Mouse (Mus musculus) hindbrain, postnatal 0 days (tissue): Measurements from ENCODE around the gene Vps36. TPM values are rescaled to one million over a fixed set of nuclear protein-coding genes. Genes with fewer than 3 reads are reported as not detected.

Source experiments
- ATAC-seq: fragments of 200-750 bp; cut with Nextera tagmentation; 2 replicates; pipeline ENCODE4 v1.8.0; 2017; ENCODE audit warnings: mild to moderate bottlenecking, moderate TSS enrichment, moderate library complexity
- DNase-seq: peaks from one replicate; pipeline ENCODE4 v3.0.0-alpha.2; 2015; ENCODE audit warnings: low spot score
- H3K27ac ChIP-seq: fragments of 300-500 bp; sonication (generic); 2 replicates; pipeline ENCODE4 v1.5.1; 2014; ENCODE audit warnings: mild to moderate bottlenecking
- H3K27me3 ChIP-seq: fragments of 300-500 bp; sonication (generic); 2 replicates; pipeline ENCODE4 v1.6.1; 2014; ENCODE audit warnings: low read length, mixed read lengths; ENCODE audit not compliant: insufficient read depth
- H3K36me3 ChIP-seq: fragments of 300-500 bp; sonication (generic); 2 replicates; pipeline ENCODE4 v1.6.1; 2014; ENCODE audit warnings: low read length, mixed read lengths; ENCODE audit not compliant: insufficient read depth
- H3K4me1 ChIP-seq: fragments of 300-500 bp; sonication (generic); 2 replicates; pipeline ENCODE4 v1.6.1; 2014; ENCODE audit warnings: antibody characterized with exemption, low read length, mixed read lengths; ENCODE audit not compliant: insufficient read depth
- H3K4me2 ChIP-seq: fragments of 300-500 bp; sonication (generic); 2 replicates; pipeline ENCODE4 v1.6.1; 2014; ENCODE audit warnings: low read depth, mild to moderate bottlenecking, low read length, moderate library complexity, mixed read lengths
- H3K4me3 ChIP-seq: fragments of 300-500 bp; sonication (generic); 2 replicates; pipeline ENCODE4 v1.5.1; 2014; ENCODE audit warnings: low read length
- H3K9ac ChIP-seq: fragments of 300-500 bp; sonication (generic); replicated peaks from 2 replicates; pipeline ENCODE4 v1.6.1; 2014; ENCODE audit warnings: mild to moderate bottlenecking, low read length, moderate library complexity, mixed read lengths
- H3K9me3 ChIP-seq: fragments of 300-500 bp; sonication (generic); 2 replicates; pipeline ENCODE4 v1.6.1; 2016; ENCODE audit warnings: low read length, mixed read lengths
- CTCF ChIP-seq: IDR thresholded peaks from 2 replicates; pipeline ENCODE4 v1.5.1; 2016; ENCODE audit warnings: antibody characterized with exemption, control low read depth, low read depth
- WGBS: fragments of 180-500 bp; shearing (Covaris S2); extraction: QIAGEN DNeasy Blood & Tissue Kit; methylation state at CpG from one replicate; pipeline ENCODE4 v1.1.7; 2014; 5-methylcytosine and 5-hydroxymethylcytosine counted together
- polyA plus RNA-seq: library from polyadenylated mRNA; unstranded; fragments of >200 nt; fragmentation: Nextera tagmentation; extraction: Ambion mirVana; gene quantifications from 2 replicates; pipeline ENCODE4 v1.2.1, GENCODE M21; 2015
- total RNA-seq: library from RNA; depleted of rRNA; stranded (reverse); fragments of >200 nt; gene quantifications from 2 replicates; pipeline ENCODE4 v1.2.3, GENCODE M21; 2014

Vps36 gene
- total and polyA plus RNA-seq, 2 experiments from 2014 or later: 29.9 to 40.3 TPM

GRCm38 (mm10) chr8:22184884-22185283 lies 7.7 kb upstream of the Vps36 start:
- TF ChIP-seq CTCF: no peak
- Histone ChIP-seq H3K4me3 (peak overlapping the region; percentile 83), H3K4me1 (no peaks in the 10 kb centered on the region), H3K9ac (peak overlapping the region; percentile 60; the same call in 1 of the 2 replicates), H3K36me3 (no peaks in the 10 kb centered on the region), H3K4me2 (peak overlapping the region; percentile 77), H3K9me3 (no peaks in the 10 kb centered on the region), H3K27me3 (no peaks in the 10 kb centered on the region), H3K27ac (peak overlapping the region; percentile 64; the same call in 1 of the 2 replicates)
- 1% methylated on average over 3 of the region's 3 CpGs for WGBS
- DNase-seq: peak; percentile 61
- ATAC-seq: peak; percentile 63

- peak within 1 kb of the TSS; percentile 60 for H3K9ac ChIP-seq
- peak within 1 kb of the TSS; percentile 64 for H3K27ac ChIP-seq
- H3K4me1 ChIP-seq: no peaks in the 10 kb centered on the region
- no peaks in the 10 kb centered on the region for H3K36me3 ChIP-seq
- H3K4me2 ChIP-seq: peak within 1 kb of the TSS; percentile 77
- no peaks in the 10 kb centered on the region for H3K9me3 ChIP-seq
- peak; percentile 95 for DNase-seq
- H3K27me3 ChIP-seq: no peaks in the 10 kb centered on the region
- ATAC-seq: peak; percentile 98
- TF ChIP-seq CTCF: no peak
- H3K4me3 ChIP-seq: peak within 1 kb of the TSS; percentile 83
- WGBS: 2% methylated on average over 62 of the region's 63 CpGs
These were observed 6.9 kb upstream of the Vps36 start, which contains the start of gene Ckap2 for GRCm38 (mm10) chr8:22185431-22186397. TSS of gene Ckap2 (minus strand) at chr8:22185819.

- ATAC-seq (no peak), DNase-seq (peak; percentile 14)
- H3K27me3 ChIP-seq: no peaks in the 10 kb centered on the region
- peaks cover 5% of the 10 kb centered on the region; the same call in 1 of the 2 replicates for H3K4me1 ChIP-seq
- H3K4me3 ChIP-seq: peak overlapping the region; percentile 83
- TF ChIP-seq CTCF: no peak
- 12% methylated on average over 12 of the region's 12 CpGs for WGBS
- H3K9me3 ChIP-seq: no peaks in the 10 kb centered on the region
- peak overlapping the region; percentile 86 for H3K4me2 ChIP-seq
- peak overlapping the region; percentile 93 for H3K9ac ChIP-seq
- H3K27ac ChIP-seq: peak overlapping the region; percentile 98
- H3K36me3 ChIP-seq: no peaks in the 10 kb centered on the region
These were observed 912 bp downstream of the Vps36 start for GRCm38 (mm10) chr8:22193432-22194010.

GRCm38 (mm10) chr8:22197914-22198313 lies 5.3 kb downstream of the Vps36 start:
- Histone ChIP-seq H3K4me2 (no peak overlapping the region), H3K27ac (no peak overlapping the region), H3K27me3 (no peaks in the 10 kb centered on the region), H3K4me3 (no peak overlapping the region), H3K9me3 (no peaks in the 10 kb centered on the region), H3K9ac (no peak overlapping the region), H3K36me3 (peaks cover 21% of the 10 kb centered on the region; the same call in 1 of the 2 replicates), H3K4me1 (peaks cover 5% of the 10 kb centered on the region; the same call in 1 of the 2 replicates)
- ATAC-seq (no peak), DNase-seq (no peak)
- no peak for TF ChIP-seq CTCF
- WGBS: 87% methylated on average over 6 of the region's 6 CpGs

DNA sequence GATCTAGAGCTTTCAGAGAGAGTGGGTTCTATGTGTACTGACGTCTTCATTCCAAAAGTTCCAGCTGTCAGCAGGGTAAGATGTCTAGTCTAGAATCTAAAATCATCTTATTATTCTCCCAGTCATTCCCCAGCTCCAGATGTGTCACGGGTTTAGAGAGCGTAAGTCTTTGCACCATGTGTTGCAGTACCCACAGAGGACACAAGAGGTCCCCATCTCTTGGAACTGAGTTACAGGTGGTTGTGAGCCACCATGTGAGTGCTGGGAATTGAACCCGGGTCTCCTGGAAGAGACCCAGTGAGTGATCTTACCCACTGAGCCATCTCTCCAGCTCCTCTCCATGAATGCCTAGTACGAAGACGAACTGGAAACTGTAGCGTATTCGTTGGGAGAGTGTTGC lies 6.9 kb downstream of the Vps36 start:
- Histone ChIP-seq H3K4me2 (no peak overlapping the region), H3K36me3 (peaks cover 25% of the 10 kb centered on the region; the same call in 1 of the 2 replicates), H3K27me3 (no peaks in the 10 kb centered on the region), H3K9me3 (no peaks in the 10 kb centered on the region), H3K9ac (no peak overlapping the region), H3K4me3 (no peak overlapping the region), H3K27ac (no peak overlapping the region), H3K4me1 (no peaks in the 10 kb centered on the region)
- no peak for DNase-seq
- peak; percentile 20; the same call in 1 of the 2 replicates for TF ChIP-seq CTCF
- ATAC-seq: no peak
- 97% methylated on average over 8 of the region's 8 CpGs for WGBS

DNA sequence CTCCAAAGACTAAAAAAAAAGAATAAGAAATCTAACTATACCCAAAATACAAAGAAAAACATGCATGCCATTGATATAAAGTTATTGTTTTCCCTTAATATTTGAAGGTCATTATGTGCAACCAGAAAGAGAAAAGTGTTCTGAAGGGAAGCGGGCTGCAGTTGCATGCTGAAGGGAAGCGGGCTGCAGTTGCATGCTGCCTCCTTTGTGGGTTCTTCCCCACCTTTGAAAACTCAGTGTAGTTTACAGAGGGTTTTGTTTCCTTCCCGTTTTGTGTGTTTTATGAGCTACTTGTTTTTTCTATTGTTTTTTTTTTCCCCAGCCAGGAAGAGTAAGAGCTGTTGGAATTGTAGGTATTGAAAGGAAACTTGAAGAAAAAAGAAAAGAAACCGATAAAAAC lies 14.9 kb downstream of the Vps36 start:
- no peak for TF ChIP-seq CTCF
- 86% methylated on average over 4 of the region's 4 CpGs for WGBS

More for the DNA sequence above, 14.9 kb downstream of the Vps36 start:
- H3K9me3 ChIP-seq: no peaks in the 10 kb centered on the region
- H3K36me3 ChIP-seq: peaks cover 30% of the 10 kb centered on the region; the same call in 1 of the 2 replicates
- no peaks in the 10 kb centered on the region for H3K27me3 ChIP-seq
- no peak overlapping the region for H3K27ac ChIP-seq
- no peak overlapping the region for H3K4me2 ChIP-seq
- ATAC-seq (no peak), DNase-seq (no peak)
- no peaks in the 10 kb centered on the region for H3K4me1 ChIP-seq
- H3K4me3 ChIP-seq: no peak overlapping the region
- no peak overlapping the region for H3K9ac ChIP-seq
